Mouse (Mus musculus) bone marrow macrophage, adult 2 months (primary cell): ENCODE measurements around the gene Celsr1.

Source experiments
- CTCF ChIP-seq: IDR thresholded peaks from 2 replicates; pipeline ENCODE4 v1.5.1; 2012; ENCODE audit warnings: low read depth, mild to moderate bottlenecking, low read length, moderate library complexity
- POLR2A ChIP-seq: IDR thresholded peaks from 2 replicates; pipeline ENCODE4 v1.6.1; 2012; ENCODE audit warnings: mild to moderate bottlenecking, low read depth, low read length, borderline replicate concordance

GRCm38 (mm10) chr15:85947967-85948366 lies 85.6 kb downstream of the Celsr1 start:
- TF ChIP-seq CTCF: no peak
- no peak for TF ChIP-seq POLR2A
